Mouse (Mus musculus): ENCODE results near the gene Map4k3.

- TF ChIP-seq CTCF (conservative IDR thresholded peaks at IDR 0.05; ENCODE audit: low read length): no peak
- no peak for TF ChIP-seq NANOG (IDR thresholded peaks at IDR 0.05; ENCODE audit: borderline replicate concordance, low read length)
- TF ChIP-seq POU5F1 (IDR thresholded peaks at IDR 0.05; ENCODE audit: borderline replicate concordance, low read length): no peak
Observed at GRCm38 (mm10) chr17:80693707-80694106, 34.6 kb downstream of the Map4k3 start.
